Mouse (Mus musculus) neural tube, embryonic 15.5 days (tissue): ENCODE measurements around the gene Ccdc188. TPM values are rescaled to one million over a fixed set of nuclear protein-coding genes. Genes with fewer than 3 reads are reported as not detected.

ENCODE experiments used
- ATAC-seq: fragments of 200-750 bp; cut with Nextera tagmentation; 2 replicates; pipeline ENCODE4 v1.8.0; 2017; ENCODE audit warnings: mild to moderate bottlenecking, moderate TSS enrichment, moderate library complexity; ENCODE audit not compliant: low FRiP score
- H3K27ac ChIP-seq: fragments of 300-500 bp; sonication (generic); replicated peaks from 2 replicates; pipeline ENCODE4 v1.5.1; 2015; ENCODE audit warnings: mild to moderate bottlenecking, inconsistent platforms
- H3K27me3 ChIP-seq: fragments of 300-500 bp; sonication (generic); replicated peaks from 2 replicates; pipeline ENCODE4 v1.6.1; 2015; ENCODE audit warnings: inconsistent platforms
- H3K36me3 ChIP-seq: fragments of 300-500 bp; sonication (generic); 2 replicates; pipeline ENCODE4 v1.6.1; 2015; ENCODE audit warnings: inconsistent platforms
- H3K4me1 ChIP-seq: fragments of 300-500 bp; sonication (generic); 2 replicates; pipeline ENCODE4 v1.6.1; 2015; ENCODE audit warnings: inconsistent platforms
- H3K4me2 ChIP-seq: fragments of 300-500 bp; sonication (generic); 2 replicates; pipeline ENCODE4 v1.6.1; 2015; ENCODE audit warnings: inconsistent platforms, mild to moderate bottlenecking, moderate library complexity
- H3K4me3 ChIP-seq: fragments of 300-500 bp; sonication (generic); replicated peaks from 2 replicates; pipeline ENCODE4 v1.5.1; 2015; ENCODE audit warnings: mild to moderate bottlenecking, inconsistent platforms
- H3K9ac ChIP-seq: fragments of 300-500 bp; sonication (generic); replicated peaks from 2 replicates; pipeline ENCODE4 v1.6.1; 2015; ENCODE audit warnings: mild to moderate bottlenecking, inconsistent platforms
- H3K9me3 ChIP-seq: fragments of 300-500 bp; sonication (generic); replicated peaks from 2 replicates; pipeline ENCODE4 v1.6.1; 2016; ENCODE audit warnings: inconsistent platforms
- WGBS: fragments of 180-500 bp; shearing (Covaris S2); methylation state at CpG from one replicate; pipeline ENCODE4 v1.1.7; 2015; ENCODE audit warnings: mixed read lengths; 5-methylcytosine and 5-hydroxymethylcytosine counted together
- polyA plus RNA-seq: library from polyadenylated mRNA; unstranded; fragments of >200 nt; fragmentation: Nextera tagmentation; extraction: Ambion mirVana; gene quantifications from 2 replicates; pipeline ENCODE4 v1.2.1, GENCODE M21; 2015

Ccdc188 gene
- polyA plus RNA-seq, 1 experiment from 2014 or later, result not detected

DNA sequence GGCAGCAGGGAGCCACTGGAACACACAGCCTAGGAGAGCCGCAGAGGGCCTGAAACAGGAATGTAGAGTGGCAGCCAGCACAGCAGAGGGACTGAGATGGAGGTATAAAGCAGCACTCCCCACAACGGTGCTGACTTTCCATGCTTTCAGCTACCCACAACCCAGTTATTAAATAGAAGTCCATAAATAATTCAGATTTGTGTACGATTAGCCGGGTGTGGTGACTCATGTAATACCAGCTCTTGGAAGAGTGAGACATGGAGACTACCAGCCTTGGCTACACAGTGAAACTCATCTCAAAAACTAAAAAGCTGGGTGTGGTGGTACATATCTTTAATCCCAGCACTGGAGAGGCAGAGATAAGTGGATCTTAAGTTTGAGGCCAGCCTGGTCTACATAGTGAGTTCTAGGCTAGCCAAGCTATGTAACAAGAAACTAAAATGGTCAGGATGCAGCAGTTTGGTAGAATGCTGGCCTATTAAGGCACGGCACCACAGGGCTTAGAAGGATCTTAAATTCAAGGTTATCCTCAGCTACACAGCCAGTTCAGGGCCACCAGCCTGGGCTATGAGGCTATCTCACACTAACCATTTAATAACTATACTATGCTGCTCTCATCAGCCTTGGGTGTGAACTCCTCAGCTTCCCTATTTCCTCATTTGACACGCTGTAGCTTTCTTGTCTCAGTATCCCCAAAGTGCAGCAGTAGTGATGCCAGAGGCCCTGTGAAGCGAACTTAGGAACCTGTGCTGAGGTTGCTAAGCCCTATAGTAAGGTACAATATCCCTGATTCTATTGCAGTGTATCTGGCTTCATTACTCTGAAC lies 19.2 kb downstream of the Ccdc188 start:
- no peaks in the 10 kb centered on the region for H3K27me3 ChIP-seq

GRCm38 (mm10) chr16:18241581-18241980 lies 23.9 kb downstream of the Ccdc188 start:
- H3K27me3 ChIP-seq, result no peaks in the 10 kb centered on the region
- H3K36me3 ChIP-seq, result peaks cover 88% of the 10 kb centered on the region
- no peak overlapping the region for H3K4me2 ChIP-seq
- ATAC-seq, result no peak
- no peaks in the 10 kb centered on the region for H3K9me3 ChIP-seq
- H3K27ac ChIP-seq, result no peak overlapping the region
- WGBS, result 97% methylated on average over 10 of the region's 10 CpGs
- no peak overlapping the region for H3K9ac ChIP-seq
- H3K4me1 ChIP-seq, result peaks cover 11% of the 10 kb centered on the region
- no peak overlapping the region for H3K4me3 ChIP-seq

More for the DNA sequence above, 19.2 kb downstream of the Ccdc188 start:
- no peak overlapping the region for H3K4me3 ChIP-seq
- peaks cover 42% of the 10 kb centered on the region for H3K36me3 ChIP-seq
- no peaks in the 10 kb centered on the region for H3K9me3 ChIP-seq
- H3K4me2 ChIP-seq, result peak overlapping the region; percentile 91; the same call in 1 of the 2 replicates
- WGBS, result 76% methylated on average over 7 of the region's 7 CpGs
- peaks cover 33% of the 10 kb centered on the region for H3K4me1 ChIP-seq
- peak overlapping the region; percentile 94; the same call in 1 of the 2 replicates for H3K27ac ChIP-seq
- no peak overlapping the region for H3K9ac ChIP-seq
- ATAC-seq, result no peak

GRCm38 (mm10) chr16:18247521-18248399 lies 30.1 kb downstream of the Ccdc188 start:
- peak overlapping the region; percentile 94 for H3K27ac ChIP-seq
- peak overlapping the region; percentile 94 for H3K9ac ChIP-seq
- peaks cover 59% of the 10 kb centered on the region for H3K36me3 ChIP-seq
- H3K4me2 ChIP-seq, result peak overlapping the region; percentile 94
- peaks cover 52% of the 10 kb centered on the region for H3K4me1 ChIP-seq
- H3K4me3 ChIP-seq, result peak overlapping the region; percentile 99
- WGBS, result under 1% methylated on average over 33 of the region's 33 CpGs
- peak; percentile 6; the same call in 1 of the 2 replicates for ATAC-seq
- no peaks in the 10 kb centered on the region for H3K27me3 ChIP-seq
- H3K9me3 ChIP-seq, result no peaks in the 10 kb centered on the region

DNA sequence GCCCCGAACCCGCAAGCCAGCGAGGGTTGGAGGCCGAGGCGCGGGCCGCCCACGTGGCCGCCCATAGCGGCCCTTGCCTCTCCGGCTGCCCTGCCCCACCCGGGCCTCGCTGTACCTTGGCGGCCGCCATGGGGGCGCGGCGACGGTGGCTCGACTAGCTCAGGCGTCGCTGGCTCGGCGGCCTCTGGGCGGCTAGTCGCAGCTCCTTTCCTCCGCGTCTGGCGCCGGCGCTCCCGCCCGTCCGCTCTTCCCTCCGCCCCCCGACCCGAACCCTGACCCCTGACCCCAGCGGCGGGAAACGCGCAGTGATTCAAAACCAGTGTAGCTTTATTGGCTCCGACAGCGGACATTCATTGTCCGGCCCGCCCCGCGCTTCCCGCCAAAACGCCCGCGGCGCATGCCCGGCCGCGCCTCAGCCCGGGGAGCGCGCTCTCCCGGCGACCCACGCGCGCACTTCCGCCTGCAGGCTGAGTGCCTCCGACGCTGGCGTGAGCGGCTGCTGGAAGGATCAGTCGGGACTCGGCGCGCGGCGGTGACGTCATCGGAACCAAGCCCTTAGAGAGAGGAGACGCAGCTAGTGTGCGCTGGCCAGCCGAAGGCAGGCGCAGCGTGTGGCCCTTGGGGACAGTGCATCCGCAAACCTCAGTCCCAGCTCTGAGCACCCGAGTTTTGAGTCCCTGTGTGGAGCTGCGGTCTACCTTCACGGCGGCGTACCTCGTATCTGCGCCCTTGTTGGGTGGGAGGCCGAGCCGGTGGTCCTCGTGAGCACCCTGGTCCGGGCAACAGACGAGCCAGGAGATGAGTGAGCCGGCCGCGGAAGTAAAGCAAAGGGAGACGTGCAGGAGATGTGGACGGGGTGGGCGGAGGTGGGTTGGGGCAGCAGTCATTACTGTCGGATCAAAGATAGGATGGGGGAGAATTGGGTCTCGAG lies 31.0 kb downstream of the Ccdc188 start, which contains the start of the genes Trmt2a and Ranbp1:
Gene Trmt2a (plus strand): TSS at position 247 of the 931 bp plus-strand sequence.
Gene Ranbp1 (minus strand): TSS at position 300 of the 931 bp plus-strand sequence.
- H3K4me3 ChIP-seq, result peak within 1 kb of the TSS; percentile 99
- no peaks in the 10 kb centered on the region for H3K9me3 ChIP-seq
- H3K9ac ChIP-seq, result peak within 1 kb of the TSS; percentile 95
- peaks cover 52% of the 10 kb centered on the region for H3K4me1 ChIP-seq
- WGBS, result under 1% methylated on average over 98 of the region's 102 CpGs
- peak; percentile 94 for ATAC-seq
- peak within 1 kb of the TSS; percentile 94 for H3K4me2 ChIP-seq
- H3K36me3 ChIP-seq, result peaks cover 59% of the 10 kb centered on the region
- H3K27me3 ChIP-seq, result no peaks in the 10 kb centered on the region
- H3K27ac ChIP-seq, result peak within 1 kb of the TSS; percentile 94

DNA sequence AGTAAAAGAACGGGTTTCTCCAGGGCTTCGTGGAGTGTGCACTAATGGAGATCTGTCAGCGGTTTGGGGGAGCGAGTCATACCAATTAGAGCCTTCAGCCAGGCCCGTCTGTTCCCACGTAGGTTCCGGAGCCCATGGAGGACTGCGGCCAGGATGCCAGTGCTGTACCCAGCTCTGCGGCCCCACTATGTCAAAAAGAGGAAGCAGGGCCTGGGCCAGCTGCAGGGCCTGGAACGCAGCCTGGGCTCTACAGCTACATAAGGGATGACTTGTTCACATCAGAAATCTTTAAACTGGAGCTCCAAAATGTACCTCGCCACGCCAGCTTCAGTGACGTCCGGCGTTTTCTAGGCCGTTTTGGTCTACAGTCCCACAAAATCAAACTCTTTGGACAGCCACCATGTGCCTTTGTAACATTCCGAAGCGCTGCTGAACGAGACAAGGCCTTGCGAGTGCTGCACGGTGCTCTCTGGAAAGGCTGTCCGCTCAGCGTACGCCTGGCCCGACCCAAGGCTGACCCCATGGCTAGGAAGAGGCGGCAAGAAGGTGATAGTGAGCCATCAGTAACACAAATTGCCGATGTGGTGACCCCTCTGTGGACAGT lies 31.8 kb downstream of the Ccdc188 start:
- peak overlapping the region; percentile 94 for H3K4me2 ChIP-seq
- peak overlapping the region; percentile 95 for H3K9ac ChIP-seq
- H3K4me1 ChIP-seq, result peaks cover 52% of the 10 kb centered on the region
- H3K9me3 ChIP-seq, result no peaks in the 10 kb centered on the region
- H3K27me3 ChIP-seq, result no peaks in the 10 kb centered on the region
- WGBS, result 7% methylated on average over 27 of the region's 27 CpGs
- H3K36me3 ChIP-seq, result peaks cover 61% of the 10 kb centered on the region
- ATAC-seq, result peak; percentile 27
- H3K4me3 ChIP-seq, result peak overlapping the region; percentile 99
- peak overlapping the region; percentile 94 for H3K27ac ChIP-seq

DNA sequence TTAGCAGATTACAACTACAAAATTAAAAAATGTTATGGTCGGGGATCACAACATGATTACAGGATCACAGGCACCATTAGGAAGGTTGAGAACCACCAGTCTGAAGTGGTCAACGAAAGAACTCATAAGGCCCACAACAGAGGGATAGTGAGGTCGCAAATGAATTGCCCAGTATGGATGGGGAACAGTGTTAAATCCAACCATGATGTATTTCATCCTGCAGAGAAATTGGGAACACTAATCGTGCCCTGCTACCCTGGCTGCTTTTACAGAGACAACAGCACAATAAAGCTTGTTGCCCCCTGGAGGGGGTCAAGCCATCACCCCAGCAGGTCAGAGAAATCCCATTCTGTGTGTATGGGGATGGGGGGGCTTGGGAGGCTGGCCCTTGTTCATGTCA lies 32.6 kb downstream of the Ccdc188 start:
- Histone ChIP-seq H3K4me2 (peak overlapping the region; percentile 94), H3K27me3 (no peaks in the 10 kb centered on the region), H3K9me3 (no peaks in the 10 kb centered on the region), H3K27ac (no peak overlapping the region), H3K36me3 (peaks cover 60% of the 10 kb centered on the region), H3K4me1 (peaks cover 52% of the 10 kb centered on the region), H3K9ac (peak overlapping the region; percentile 95; the same call in 1 of the 2 replicates), H3K4me3 (peak overlapping the region; percentile 99)
- 50% methylated on average over 4 of the region's 4 CpGs for WGBS
- ATAC-seq, result no peak

GRCm38 (mm10) chr16:18250828-18251790 lies 33.4 kb downstream of the Ccdc188 start:
- peak overlapping the region; percentile 99; the same call in 1 of the 2 replicates for H3K4me3 ChIP-seq
- no peaks in the 10 kb centered on the region for H3K27me3 ChIP-seq
- peaks cover 47% of the 10 kb centered on the region for H3K4me1 ChIP-seq
- whole genome bisulfite sequencing, result 71% methylated on average over 10 of the region's 10 CpGs
- peaks cover 56% of the 10 kb centered on the region for H3K36me3 ChIP-seq
- H3K4me2 ChIP-seq, result peak overlapping the region; percentile 94
- peak overlapping the region; percentile 31 for H3K9ac ChIP-seq
- H3K27ac ChIP-seq, result no peak overlapping the region
- H3K9me3 ChIP-seq, result no peaks in the 10 kb centered on the region
- no peak for ATAC-seq

DNA sequence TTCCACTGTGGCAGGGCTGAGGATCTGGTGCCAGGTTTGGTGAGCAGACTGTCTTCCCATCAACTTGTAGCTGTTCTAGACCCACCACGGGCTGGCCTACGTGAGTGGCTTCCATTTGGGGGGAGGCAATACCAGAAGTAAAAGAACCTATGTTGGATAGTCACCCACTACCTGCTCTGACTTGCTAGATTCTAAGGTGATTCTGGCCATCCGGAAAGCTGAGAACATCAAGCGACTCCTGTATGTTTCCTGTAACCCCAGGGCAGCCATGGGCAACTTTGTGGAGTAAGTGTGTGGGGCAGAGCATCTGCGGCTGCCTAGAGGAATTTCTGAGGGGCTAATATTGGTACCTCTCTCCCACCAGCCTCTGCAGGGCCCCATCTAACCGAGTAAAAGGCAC lies 35.1 kb downstream of the Ccdc188 start:
- H3K36me3 ChIP-seq, result peaks cover 67% of the 10 kb centered on the region
- 87% methylated on average over 6 of the region's 6 CpGs for WGBS
- H3K4me1 ChIP-seq, result peaks cover 31% of the 10 kb centered on the region

GRCm38 (mm10) chr16:18253866-18254265 lies 36.2 kb downstream of the Ccdc188 start:
- H3K27ac ChIP-seq, result no peak overlapping the region
- WGBS, result 94% methylated on average over 1 of the region's 1 CpGs
- H3K36me3 ChIP-seq, result peaks cover 76% of the 10 kb centered on the region
- H3K9me3 ChIP-seq, result no peaks in the 10 kb centered on the region
- no peaks in the 10 kb centered on the region for H3K27me3 ChIP-seq
- no peak for ATAC-seq
- no peak overlapping the region for H3K4me3 ChIP-seq
- H3K4me1 ChIP-seq, result peaks cover 29% of the 10 kb centered on the region
- no peak overlapping the region for H3K9ac ChIP-seq
- H3K4me2 ChIP-seq, result no peak overlapping the region

More for the DNA sequence above, 35.1 kb downstream of the Ccdc188 start:
- H3K9me3 ChIP-seq, result no peaks in the 10 kb centered on the region
- no peak for ATAC-seq
- H3K4me3 ChIP-seq, result no peak overlapping the region
- no peaks in the 10 kb centered on the region for H3K27me3 ChIP-seq
- H3K27ac ChIP-seq, result no peak overlapping the region
- H3K9ac ChIP-seq, result no peak overlapping the region
- H3K4me2 ChIP-seq, result no peak overlapping the region
